Mouse (Mus musculus) intestine, postnatal 0 days (tissue): ENCODE measurements at regions not wholly inside any gene's neighbourhood (a gene's known extent, or its start where the extent isn't known, plus 50 kb on each side); places are given as distances from the start of the nearest gene placed in this dataset.
"Not testable (repeated sequence)": the region's sequence is repeated elsewhere in the genome, so short reads cannot be mapped to it uniquely, and the experiment has no call there.

Experiments used
- ATAC-seq: fragments of 200-750 bp; cut with Nextera tagmentation; 2 replicates; pipeline ENCODE4 v1.8.0; 2017; ENCODE audit warnings: mild to moderate bottlenecking, moderate TSS enrichment, moderate library complexity
- H3K27ac ChIP-seq: fragments of 300-500 bp; sonication (generic); 2 replicates; pipeline ENCODE4 v1.5.1; 2014; ENCODE audit warnings: mild to moderate bottlenecking, low read depth, low read length, moderate library complexity
- H3K27me3 ChIP-seq: fragments of 300-500 bp; sonication (generic); replicated peaks from 2 replicates; pipeline ENCODE4 v1.6.1; 2014; ENCODE audit warnings: low read length, mixed read lengths; ENCODE audit not compliant: control insufficient read depth, insufficient read depth
- H3K36me3 ChIP-seq: fragments of 300-500 bp; sonication (generic); 2 replicates; pipeline ENCODE4 v1.6.1; 2014; ENCODE audit warnings: mild to moderate bottlenecking, moderate library complexity; ENCODE audit not compliant: control insufficient read depth, insufficient read depth
- H3K4me1 ChIP-seq: fragments of 300-500 bp; sonication (generic); replicated peaks from 2 replicates; pipeline ENCODE4 v1.6.1; 2014; ENCODE audit warnings: antibody characterized with exemption, low read length, mixed read lengths; ENCODE audit not compliant: control insufficient read depth, insufficient read depth
- H3K4me2 ChIP-seq: fragments of 300-500 bp; sonication (generic); replicated peaks from 2 replicates; pipeline ENCODE4 v1.6.1; 2014; ENCODE audit warnings: low read depth, mild to moderate bottlenecking, moderate library complexity
- H3K4me3 ChIP-seq: fragments of 300-500 bp; sonication (generic); 2 replicates; pipeline ENCODE4 v1.5.1; 2014; ENCODE audit warnings: low read depth, low read length
- H3K9ac ChIP-seq: fragments of 300-500 bp; sonication (generic); 2 replicates; pipeline ENCODE4 v1.6.1; 2014; ENCODE audit warnings: mild to moderate bottlenecking, low read depth, low read length
- H3K9me3 ChIP-seq: fragments of 300-500 bp; sonication (generic); 2 replicates; pipeline ENCODE4 v1.6.1; 2016; ENCODE audit warnings: mixed run types; ENCODE audit not compliant: control insufficient read depth
- CTCF ChIP-seq: sonication (generic); IDR thresholded peaks from 2 replicates; pipeline ENCODE4 v1.5.1; 2016; ENCODE audit warnings: low read depth, mild to moderate bottlenecking, control low read depth, antibody characterized with exemption, moderate library complexity
- whole genome bisulfite sequencing: fragments of 180-500 bp; shearing (Covaris S2); extraction: QIAGEN DNeasy Blood & Tissue Kit; methylation state at CpG from one replicate; pipeline ENCODE4 v1.1.7; 2014; 5-methylcytosine and 5-hydroxymethylcytosine counted together

DNA sequence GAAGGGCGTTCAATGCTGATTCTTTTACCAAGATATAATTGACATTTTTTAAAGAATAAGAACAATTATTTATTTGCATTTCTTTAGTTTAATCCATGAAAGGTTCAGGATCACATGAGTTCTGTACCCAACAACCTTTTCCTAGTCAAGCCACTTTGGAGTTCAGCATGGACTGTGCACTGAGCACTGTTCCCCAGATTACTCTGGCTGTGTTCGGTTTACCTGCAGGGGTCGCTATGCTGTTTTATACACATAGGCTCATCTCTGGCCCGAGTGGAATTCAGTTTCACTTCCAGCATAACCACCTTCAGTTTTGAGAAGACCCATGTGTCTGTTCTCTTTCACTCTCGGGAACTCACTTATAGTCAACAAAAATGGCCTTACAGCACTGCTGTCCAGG, 93.5 kb upstream of the Smarcad1 start:
- not testable (repeated sequence) for H3K27ac ChIP-seq, H3K9me3 ChIP-seq, H3K4me2 ChIP-seq, H3K9ac ChIP-seq, H3K4me3 ChIP-seq, H3K4me1 ChIP-seq, H3K36me3 ChIP-seq, H3K27me3 ChIP-seq, ATAC-seq
- WGBS = 75% methylated on average over 5 of the region's 5 CpGs

DNA sequence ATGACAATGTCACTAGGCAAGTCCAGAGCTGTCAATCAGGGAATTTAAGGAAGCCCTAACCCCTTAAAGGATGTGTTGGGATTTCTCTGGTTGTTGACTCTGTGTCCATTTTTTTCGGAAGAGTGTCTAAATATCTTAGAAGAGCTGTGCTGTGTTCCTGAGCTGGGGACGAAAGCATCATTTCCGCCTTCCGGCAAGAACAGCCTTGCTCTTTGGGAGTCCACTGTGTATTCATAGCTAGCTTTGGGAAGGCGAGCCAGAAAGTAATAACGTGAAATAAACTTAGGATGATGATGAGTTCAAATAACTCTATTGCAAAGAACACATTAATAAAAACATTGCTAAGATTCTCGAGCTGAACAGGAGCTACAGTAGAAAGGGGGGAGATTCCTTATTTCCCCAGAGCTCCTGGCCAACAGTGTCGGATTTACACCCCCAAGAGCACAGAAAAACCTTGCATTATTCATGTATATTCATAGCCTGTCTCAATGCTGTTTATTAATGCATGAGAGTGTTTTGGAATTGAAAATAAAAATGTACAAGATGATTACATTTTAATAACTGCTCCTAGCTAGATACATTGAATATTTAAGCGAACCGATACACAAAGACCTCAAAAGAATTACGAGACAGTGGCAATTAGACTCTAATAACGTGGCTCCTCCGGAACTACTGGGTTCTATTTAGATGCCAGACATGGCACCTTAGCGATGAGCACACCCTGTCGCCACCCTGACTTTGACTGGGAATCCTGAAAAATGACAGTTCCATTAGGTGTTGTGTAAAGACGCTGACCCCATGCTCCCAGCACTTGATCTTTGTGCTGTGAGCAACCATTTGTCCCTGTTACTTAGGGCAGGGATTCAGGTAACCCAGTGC, 80.5 kb upstream of the Smarcad1 start:
- no peaks in the 10 kb centered on the region for H3K27me3 ChIP-seq
- TF ChIP-seq CTCF = no peak
- no peak overlapping the region for H3K9ac ChIP-seq
- no peak for ATAC-seq
- WGBS = 74% methylated on average over 16 of the region's 16 CpGs
- H3K27ac ChIP-seq = no peak overlapping the region
- no peak overlapping the region for H3K4me2 ChIP-seq
- H3K4me3 ChIP-seq = no peak overlapping the region
- no peaks in the 10 kb centered on the region for H3K9me3 ChIP-seq
- H3K36me3 ChIP-seq = no peaks in the 10 kb centered on the region
- no peaks in the 10 kb centered on the region for H3K4me1 ChIP-seq

DNA sequence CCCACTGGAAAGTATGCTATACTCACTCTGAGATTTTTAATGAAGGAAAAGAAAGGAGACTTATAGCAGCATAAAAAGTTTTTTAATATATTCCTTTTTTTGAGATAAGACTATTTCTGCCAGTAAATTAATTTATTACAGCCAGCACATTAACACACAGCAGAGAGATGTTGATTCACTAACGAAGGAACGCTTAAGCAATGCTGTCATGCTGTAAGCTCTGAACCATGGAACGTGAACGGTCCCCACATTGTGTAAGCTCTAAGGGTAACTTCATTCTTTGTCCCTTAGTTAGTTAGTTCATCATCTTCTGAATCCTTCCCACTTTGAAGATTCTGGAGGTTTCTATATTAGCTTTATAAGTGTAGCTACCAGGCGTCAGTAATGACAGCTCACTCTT, 79.8 kb upstream of the Smarcad1 start:
- TF ChIP-seq CTCF = no peak
- H3K27ac ChIP-seq = no peak overlapping the region
- H3K4me2 ChIP-seq = no peak overlapping the region
- no peaks in the 10 kb centered on the region for H3K4me1 ChIP-seq
- WGBS = 84% methylated on average over 5 of the region's 5 CpGs
- H3K36me3 ChIP-seq = no peaks in the 10 kb centered on the region
- ATAC-seq = no peak
- no peak overlapping the region for H3K4me3 ChIP-seq
- no peak overlapping the region for H3K9ac ChIP-seq
- H3K9me3 ChIP-seq = no peaks in the 10 kb centered on the region
- H3K27me3 ChIP-seq = no peaks in the 10 kb centered on the region

DNA sequence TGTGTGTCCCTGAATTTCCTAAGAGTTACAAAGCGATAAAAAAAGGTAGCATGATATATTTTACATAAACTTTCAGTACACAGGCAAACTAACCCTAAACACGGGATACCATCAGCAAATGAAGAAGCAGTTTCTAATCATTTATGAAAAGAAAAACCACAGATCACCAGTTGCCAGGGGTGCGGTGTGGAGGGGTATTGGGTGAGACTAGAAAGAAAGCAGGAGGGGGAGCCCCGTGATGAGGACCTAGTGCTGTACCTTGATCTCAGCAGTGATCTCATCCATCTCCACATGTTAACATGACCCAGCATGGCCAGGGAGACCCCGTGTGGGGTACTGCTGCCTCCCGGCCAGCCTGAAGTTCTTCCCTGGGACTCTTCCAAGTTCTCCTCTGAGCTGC, 77.7 kb upstream of the Smarcad1 start:
- no peaks in the 10 kb centered on the region for H3K27me3 ChIP-seq
- H3K4me2 ChIP-seq = no peak overlapping the region
- no peak overlapping the region for H3K27ac ChIP-seq
- no peak overlapping the region for H3K4me3 ChIP-seq
- no peak for TF ChIP-seq CTCF
- WGBS = 72% methylated on average over 6 of the region's 6 CpGs
- no peaks in the 10 kb centered on the region for H3K36me3 ChIP-seq
- H3K9ac ChIP-seq = no peak overlapping the region
- H3K4me1 ChIP-seq = no peaks in the 10 kb centered on the region
- no peaks in the 10 kb centered on the region for H3K9me3 ChIP-seq
- ATAC-seq = no peak

DNA sequence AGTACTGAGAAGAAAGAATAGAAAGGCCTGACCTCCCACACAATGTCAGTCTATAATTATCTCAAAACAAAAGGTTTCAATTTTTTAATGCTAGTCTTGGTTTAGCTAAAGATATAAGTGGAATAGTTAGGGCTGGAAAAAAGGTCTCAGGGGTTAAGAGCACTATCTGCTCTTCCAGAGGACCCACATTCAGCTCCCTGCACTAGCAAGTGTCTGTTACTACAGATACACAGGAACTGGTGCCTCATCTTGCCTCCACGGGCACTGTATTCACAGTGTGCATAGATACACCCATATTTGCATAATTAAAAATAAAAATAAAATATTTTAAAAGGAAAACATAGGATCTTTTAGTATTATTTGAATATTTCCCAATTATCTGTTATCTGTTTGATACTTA, 77.2 kb upstream of the Smarcad1 start:
- Histone ChIP-seq H3K27ac (no peak overlapping the region), H3K27me3 (no peaks in the 10 kb centered on the region), H3K36me3 (no peaks in the 10 kb centered on the region), H3K9ac (no peak overlapping the region), H3K4me1 (no peaks in the 10 kb centered on the region), H3K9me3 (no peaks in the 10 kb centered on the region), H3K4me2 (no peak overlapping the region), H3K4me3 (no peak overlapping the region)
- no peak for TF ChIP-seq CTCF
- ATAC-seq = no peak
- WGBS = 67% methylated on average over 1 of the region's 1 CpGs

DNA sequence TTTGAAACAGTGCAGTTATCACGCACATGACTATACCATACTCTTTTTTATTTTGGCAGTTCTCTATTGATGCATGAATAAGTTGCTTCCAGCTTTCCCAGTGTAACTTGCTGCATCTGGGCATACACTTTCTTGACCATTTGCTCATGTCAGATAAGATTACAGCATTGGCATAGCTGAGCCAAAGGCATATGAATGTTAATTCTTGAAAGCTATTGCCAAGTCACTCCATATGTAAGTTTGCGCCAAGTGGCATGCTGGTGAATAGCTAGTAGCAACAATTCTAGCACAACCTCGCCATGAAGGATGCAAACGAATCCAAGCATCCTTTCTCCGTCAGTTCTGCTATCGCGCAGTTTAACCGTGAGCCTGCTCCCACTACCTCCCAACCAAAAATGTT, 72.2 kb upstream of the Smarcad1 start:
- 86% methylated on average over 8 of the region's 8 CpGs for WGBS
- Histone ChIP-seq H3K36me3 (no peaks in the 10 kb centered on the region), H3K9ac (no peak overlapping the region), H3K27me3 (no peaks in the 10 kb centered on the region), H3K9me3 (no peaks in the 10 kb centered on the region), H3K4me2 (no peak overlapping the region), H3K27ac (no peak overlapping the region), H3K4me1 (no peaks in the 10 kb centered on the region), H3K4me3 (no peak overlapping the region)
- ATAC-seq = no peak
- TF ChIP-seq CTCF = no peak

DNA sequence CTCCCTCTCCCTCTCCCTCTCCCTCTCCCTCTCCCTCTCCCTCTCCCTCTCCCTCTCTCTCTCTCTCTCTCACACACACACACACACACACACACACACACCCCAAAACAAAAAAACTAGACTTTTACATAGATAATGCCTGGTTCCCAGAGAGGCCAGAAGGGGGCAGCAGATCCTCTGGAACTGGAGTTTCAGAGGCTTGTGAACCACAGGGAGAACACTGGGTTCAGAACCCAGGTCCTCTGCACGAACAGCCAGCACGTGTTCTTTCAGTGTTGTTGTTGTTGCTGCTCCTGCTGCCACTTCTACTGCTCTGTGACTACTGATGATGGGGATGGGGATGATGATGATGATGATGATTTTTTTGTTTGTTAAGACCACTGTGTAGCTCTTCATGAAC, 68.4 kb upstream of the Smarcad1 start:
- no peak for ATAC-seq
- no peaks in the 10 kb centered on the region for H3K27me3 ChIP-seq
- peak; percentile 66 for TF ChIP-seq CTCF

DNA sequence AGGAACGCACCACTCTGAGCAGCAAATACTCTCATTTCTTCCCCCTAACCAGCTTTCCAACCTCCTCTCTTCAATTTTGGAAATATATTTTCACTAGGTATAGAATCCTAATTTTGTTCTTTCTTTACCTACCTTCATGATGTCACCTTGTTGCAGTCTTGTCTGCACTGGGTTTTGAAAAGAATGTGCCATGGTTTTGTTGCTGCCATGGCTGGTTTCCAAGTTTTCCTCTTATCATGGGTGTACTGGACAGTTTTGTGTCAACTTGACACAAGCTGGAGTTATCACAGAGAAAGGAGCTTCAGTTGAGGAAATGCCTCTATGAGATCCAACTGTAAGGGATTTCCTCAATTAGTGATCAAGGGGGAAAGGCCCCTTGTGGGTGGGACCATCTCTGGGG, 67.9 kb upstream of the Smarcad1 start:
- ATAC-seq, H3K4me3 ChIP-seq, H3K4me2 ChIP-seq, H3K27ac ChIP-seq, H3K9ac ChIP-seq, H3K4me1 ChIP-seq, H3K9me3 ChIP-seq, H3K27me3 ChIP-seq, H3K36me3 ChIP-seq: not testable (repeated sequence)
- WGBS = 96% methylated on average over 1 of the region's 1 CpGs

More for the DNA sequence above, 68.4 kb upstream of the Smarcad1 start:
- 42% methylated on average over 2 of the region's 2 CpGs for WGBS
- H3K9ac ChIP-seq = no peak overlapping the region
- H3K4me3 ChIP-seq = no peak overlapping the region
- H3K27ac ChIP-seq = no peak overlapping the region
- no peaks in the 10 kb centered on the region for H3K9me3 ChIP-seq
- H3K36me3 ChIP-seq = no peaks in the 10 kb centered on the region
- H3K4me1 ChIP-seq = no peaks in the 10 kb centered on the region
- no peak overlapping the region for H3K4me2 ChIP-seq
